Mouse (Mus musculus) lung, postnatal 10 days (tissue): ENCODE results near the gene Pepd.

ENCODE experiments used
- DNase-seq: peaks from one replicate; pipeline ENCODE4 v3.0.0; 2021

Gene Pepd

GRCm38 (mm10) chr7:35064286-35065258 lies 152.4 kb downstream of the Pepd start:
- DNase-seq: peak; percentile 79

- no peak for DNase-seq
These were observed 153.8 kb downstream of the Pepd start for GRCm38 (mm10) chr7:35065958-35066357.

- DNase-seq: no peak
These were observed 154.5 kb downstream of the Pepd start for GRCm38 (mm10) chr7:35066640-35067212.

GRCm38 (mm10) chr7:35076645-35077044 lies 164.5 kb downstream of the Pepd start:
- no peak for DNase-seq

GRCm38 (mm10) chr7:35080843-35081338 lies 168.7 kb downstream of the Pepd start:
- DNase-seq: peak; percentile 74

GRCm38 (mm10) chr7:35081406-35082104 lies 169.4 kb downstream of the Pepd start:
- DNase-seq: no peak

GRCm38 (mm10) chr7:35084565-35085360 lies 172.6 kb downstream of the Pepd start:
- DNase-seq: no peak

GRCm38 (mm10) chr7:35086271-35086861 lies 174.2 kb downstream of the Pepd start:
- peak; percentile 35 for DNase-seq

GRCm38 (mm10) chr7:35090550-35090949 lies 178.4 kb downstream of the Pepd start:
- DNase-seq: no peak
